Mouse (Mus musculus) large intestine, adult 2 months (tissue): Measurements from ENCODE around the gene Zfp568. TPM values are rescaled to one million over a fixed set of nuclear protein-coding genes. Genes with fewer than 3 reads are reported as not detected.
A peak's percentile ranks its signal among the peaks of the same experiment; 100 is the strongest.

Experiments
- DNase-seq: peaks from one replicate; pipeline ENCODE4 v3.0.0-alpha.2; 2012; ENCODE audit warnings: low read depth, low spot score
- WGBS: fragments of 180-500 bp; shearing (Covaris S2); methylation state at CpG from one replicate; pipeline ENCODE4 v1.1.7; 2018; 5-methylcytosine and 5-hydroxymethylcytosine counted together
- polyA plus RNA-seq: library from polyadenylated mRNA; depleted of rRNA; stranded (reverse); fragments of >200 nt; gene quantifications from 2 replicates; pipeline ENCODE4 v1.2.3, GENCODE M21; 2012

Zfp568 gene
- polyA plus RNA-seq, 1 experiment: 4.1 TPM

DNA sequence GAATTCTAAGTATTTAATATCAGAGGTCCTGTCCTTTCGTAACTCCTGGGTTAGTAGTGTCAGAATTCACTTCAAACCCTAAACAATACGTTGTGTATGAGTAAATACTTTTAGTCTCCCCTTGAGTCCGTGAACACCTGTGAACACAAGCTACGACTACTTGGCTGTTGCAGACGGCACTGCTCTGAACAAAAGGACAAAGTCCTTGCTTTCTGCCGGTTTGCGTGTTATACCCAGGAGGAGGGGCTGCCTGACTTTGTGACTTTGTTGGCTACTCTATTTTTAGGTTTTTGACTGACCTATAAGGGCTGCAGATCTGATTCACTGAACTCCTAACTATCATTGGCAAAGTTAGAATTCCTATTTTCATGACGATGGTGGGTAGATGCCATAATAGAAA lies 2.3 kb downstream of the Zfp568 start:
- no peak for DNase-seq
- 48% methylated on average over 8 of the region's 8 CpGs for WGBS

DNA sequence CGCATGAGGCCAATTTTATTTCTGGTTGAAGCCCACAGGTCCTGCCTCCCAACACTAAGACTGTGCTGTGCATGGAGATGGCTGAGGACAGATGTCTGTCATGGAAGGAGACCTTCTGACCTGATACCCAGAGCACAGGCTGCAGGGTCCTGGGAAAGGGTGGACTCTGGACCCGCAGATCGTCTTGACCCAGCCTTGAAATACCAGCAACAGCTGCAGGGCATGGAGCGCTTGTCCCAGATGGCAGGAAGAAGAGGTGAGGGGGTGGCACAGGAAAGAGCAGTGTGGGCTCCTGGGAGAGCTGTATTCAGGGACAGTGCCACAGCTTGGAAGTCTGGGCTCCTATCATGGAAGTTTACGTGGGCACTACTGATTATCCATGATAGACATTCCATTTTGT lies 3.8 kb downstream of the Zfp568 start:
- 79% methylated on average over 5 of the region's 5 CpGs for WGBS

DNA sequence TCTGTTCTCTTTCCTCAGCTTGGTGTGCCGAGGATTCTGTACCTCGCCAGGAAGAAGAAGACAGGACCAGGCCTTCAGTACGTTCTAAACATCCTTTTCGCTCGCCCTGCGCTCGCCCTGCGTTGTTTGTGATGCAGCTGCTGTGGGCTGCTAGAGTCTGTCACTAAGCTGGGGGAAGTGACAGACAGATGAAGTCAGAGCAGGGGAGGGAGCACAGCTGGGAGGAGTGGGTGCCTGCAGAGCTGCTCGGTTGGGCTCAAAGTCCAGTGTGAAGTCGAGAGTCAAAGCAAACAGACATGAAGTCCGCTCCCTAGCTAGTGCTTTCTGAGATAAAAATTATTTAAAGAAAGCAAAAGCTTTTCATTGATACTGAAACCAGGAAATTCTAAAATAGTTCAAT lies 5.3 kb downstream of the Zfp568 start:
- WGBS: 33% methylated on average over 11 of the region's 11 CpGs
- DNase-seq: peak; percentile 32

More for the DNA sequence above, 3.8 kb downstream of the Zfp568 start:
- no peak for DNase-seq

DNA sequence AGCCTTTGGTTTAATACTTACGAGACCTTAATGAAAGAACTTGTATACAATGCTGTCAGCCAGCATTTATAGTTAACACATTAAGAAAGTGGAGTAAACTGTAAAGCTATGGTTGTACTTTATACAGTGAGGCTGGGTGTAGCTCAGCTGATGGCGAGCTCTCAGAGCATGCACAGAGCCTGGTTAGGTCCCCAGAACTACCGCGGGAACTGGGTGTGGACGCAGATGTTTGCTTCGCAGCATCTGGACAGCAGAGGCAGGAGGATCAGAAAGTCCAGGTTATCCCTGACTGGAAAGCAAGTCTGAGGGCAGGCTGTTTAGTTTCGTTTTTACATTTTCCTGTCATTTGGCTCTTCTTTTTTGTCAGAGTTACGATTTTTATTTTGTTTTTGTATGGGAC lies 8.9 kb downstream of the Zfp568 start:
- WGBS: 86% methylated on average over 8 of the region's 8 CpGs
- DNase-seq: no peak

DNA sequence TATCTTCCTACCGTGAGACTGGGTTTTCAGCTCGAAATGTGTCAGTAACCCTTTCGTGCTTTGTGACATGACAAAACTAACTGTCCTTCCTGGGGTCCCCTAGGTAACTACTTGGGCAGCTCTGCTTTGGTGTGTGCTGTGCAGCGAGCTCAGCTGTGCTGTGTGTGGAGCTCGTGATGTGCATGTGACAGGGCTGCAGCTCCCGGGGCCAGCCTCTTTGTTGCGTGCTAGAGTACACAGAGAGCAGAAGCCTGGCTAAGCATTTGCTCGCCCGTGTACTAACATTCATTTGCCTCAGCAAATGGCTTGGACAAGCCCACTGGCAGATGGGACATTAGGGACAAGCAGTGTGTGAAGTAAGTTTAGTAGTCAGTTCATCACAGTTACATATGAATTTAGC lies 9.6 kb downstream of the Zfp568 start:
- DNase-seq: no peak
- 96% methylated on average over 9 of the region's 9 CpGs for WGBS

DNA sequence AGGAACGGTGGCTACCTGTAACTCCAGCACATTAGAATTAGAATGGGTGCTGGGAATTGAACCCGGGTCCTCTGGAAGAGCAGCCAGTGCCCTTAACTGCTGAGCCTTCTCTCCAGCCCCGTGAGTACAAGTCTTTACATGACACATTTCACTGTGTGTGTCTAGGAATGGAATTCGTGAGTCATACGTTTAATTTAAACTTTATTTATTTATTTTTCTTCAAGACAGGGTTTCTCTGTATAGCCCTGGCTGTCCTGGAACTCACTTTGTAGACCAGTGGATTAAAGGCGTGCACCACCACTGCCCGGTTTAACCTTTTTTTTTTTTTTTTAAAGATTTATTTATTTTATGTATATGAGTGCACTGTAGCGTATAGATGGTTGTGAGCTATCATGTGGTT lies 11.4 kb downstream of the Zfp568 start:
- no peak for DNase-seq
- WGBS: 79% methylated on average over 8 of the region's 8 CpGs

DNA sequence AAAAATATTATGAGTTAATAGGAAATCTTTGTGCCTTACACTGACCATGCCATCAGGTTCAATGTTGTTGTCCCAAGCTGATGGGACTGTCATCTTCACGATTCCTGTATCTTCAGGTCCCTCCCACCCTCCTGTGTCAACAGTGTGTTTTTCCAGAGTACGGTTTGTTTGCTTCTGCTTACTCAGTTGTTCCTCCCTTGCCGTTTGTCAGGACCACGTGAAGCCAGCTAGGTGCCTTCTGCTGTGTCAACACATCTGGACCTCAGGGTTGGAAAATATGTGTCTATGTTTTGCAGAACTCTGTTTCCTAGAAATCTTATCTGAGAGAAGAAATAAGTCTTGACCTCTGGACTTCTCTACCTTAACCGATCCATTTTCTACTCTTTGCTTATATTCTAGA lies 16.8 kb downstream of the Zfp568 start:
- no peak for DNase-seq
- WGBS: 33% methylated on average over 5 of the region's 5 CpGs

DNA sequence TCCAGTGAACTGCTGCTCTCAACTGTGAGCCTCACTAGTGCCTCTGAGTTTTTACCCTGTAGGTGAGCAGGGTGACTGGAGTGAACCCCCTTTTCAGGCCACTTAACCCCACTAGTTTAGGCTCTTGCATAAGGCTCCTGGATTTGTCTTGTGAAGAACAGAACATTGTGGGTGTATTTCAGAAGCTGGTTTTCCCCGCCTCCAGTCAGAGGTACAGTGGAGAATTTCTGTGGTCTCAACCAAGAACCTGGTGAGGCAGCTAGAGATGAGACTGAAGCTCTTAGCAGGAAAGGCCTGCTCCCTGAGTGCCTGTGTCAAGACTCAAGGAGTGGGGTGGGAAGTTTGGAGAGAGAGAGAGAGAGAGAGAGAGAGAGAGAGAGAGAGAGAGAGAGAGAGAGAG lies 23.8 kb downstream of the Zfp568 start:
- DNase-seq: no peak
- 89% methylated on average over 1 of the region's 1 CpGs for WGBS

DNA sequence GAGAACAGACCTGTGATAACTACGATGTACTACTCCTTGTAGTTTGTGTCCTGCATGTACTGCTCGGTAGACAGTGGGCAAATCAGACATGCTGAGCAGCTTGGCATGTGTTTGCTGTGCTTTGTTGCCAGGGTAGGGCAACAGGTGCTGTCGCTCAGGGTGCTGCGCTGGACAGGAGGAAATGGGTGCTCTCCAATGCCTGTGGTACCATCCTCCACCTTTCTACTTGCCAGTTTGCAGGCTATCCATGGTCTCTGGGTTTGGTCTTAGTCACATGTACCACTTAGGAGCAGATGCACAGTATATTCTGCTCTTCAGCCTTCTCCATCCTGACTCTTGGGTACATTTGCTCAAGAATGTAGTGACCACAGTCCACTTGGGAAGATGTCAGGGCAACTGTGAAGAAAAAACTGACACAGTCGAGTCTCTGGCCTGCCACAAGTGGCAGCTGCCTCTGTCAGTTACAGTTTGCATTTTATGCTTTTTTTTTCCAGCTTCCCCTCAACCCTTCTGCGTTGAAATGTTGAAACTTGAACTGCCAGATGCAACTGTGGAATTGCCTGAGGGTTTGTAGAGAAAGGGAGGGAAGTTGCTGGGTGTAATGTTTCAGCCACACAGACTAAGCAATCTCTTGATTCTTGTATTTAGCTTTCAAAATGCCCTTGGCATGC lies 24.4 kb downstream of the Zfp568 start:
- no peak for DNase-seq
- WGBS: 75% methylated on average over 6 of the region's 6 CpGs

DNA sequence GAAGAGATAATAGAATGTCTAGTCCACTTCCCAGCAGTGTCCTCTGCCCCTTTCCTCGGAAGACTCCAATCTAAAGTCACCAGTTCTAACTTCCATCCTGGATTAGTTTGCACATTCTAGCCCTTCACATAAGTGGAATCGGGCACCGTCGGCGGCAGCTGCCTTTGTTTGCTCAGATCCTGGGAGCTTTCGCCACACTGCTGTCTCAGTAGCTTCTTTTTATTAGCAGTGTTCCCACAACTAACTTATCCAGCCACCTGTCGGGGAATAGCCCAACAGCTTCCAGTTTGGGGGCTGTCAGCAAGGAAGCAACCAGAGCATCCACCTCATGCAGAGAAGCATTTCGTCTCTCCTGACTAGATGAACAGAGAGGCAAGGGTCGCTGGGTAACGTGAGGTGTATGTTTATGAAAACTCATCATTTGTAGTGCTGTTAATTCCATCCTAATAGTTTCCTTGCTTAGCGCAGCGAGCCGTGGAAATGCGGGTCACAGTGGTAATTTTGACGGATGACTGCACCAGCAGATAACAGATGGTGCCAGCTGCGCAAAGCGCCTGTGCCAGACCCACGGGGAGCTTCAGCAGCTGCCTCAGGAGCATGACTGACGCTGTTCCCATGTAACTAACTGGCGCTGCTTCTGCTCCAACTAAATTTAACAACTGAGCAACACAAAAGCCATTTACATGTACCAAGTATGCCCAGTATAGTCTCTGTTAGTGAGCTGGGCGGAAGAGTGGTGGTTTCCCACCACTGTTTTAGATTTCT lies 25.7 kb downstream of the Zfp568 start:
- no peak for DNase-seq
- 62% methylated on average over 21 of the region's 21 CpGs for WGBS

DNA sequence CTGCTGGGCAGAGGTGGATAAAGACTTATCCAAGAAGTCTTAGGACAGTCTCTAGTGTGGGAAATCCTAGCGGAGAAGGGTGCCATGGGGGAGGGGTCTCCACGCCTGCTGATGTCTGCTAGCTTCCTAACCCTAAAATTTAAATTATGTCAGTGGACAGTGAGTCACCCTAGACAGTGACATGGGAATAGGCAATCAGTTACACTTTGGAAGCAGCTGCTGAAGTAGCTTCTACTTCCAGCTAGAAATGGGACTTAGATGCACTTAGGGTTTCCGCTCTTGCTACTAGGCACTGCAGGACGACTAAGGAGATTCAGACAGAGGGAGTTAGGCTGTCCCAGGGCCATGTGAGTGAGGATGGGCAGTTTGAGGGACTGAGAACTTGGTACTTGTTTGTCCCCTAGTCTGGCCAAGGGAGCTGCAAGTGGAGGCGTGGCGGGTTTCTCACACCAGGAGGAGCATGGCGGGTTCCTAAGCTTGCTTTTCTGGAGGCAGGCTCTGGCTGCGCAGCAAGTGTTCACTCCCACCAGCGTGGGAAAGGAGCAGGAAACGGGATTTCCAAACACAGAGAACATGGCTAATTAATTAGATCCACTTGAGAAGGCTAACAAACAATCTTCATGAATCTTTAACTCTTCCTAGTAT lies 26.9 kb downstream of the Zfp568 start:
- no peak for DNase-seq
- 82% methylated on average over 10 of the region's 10 CpGs for WGBS

DNA sequence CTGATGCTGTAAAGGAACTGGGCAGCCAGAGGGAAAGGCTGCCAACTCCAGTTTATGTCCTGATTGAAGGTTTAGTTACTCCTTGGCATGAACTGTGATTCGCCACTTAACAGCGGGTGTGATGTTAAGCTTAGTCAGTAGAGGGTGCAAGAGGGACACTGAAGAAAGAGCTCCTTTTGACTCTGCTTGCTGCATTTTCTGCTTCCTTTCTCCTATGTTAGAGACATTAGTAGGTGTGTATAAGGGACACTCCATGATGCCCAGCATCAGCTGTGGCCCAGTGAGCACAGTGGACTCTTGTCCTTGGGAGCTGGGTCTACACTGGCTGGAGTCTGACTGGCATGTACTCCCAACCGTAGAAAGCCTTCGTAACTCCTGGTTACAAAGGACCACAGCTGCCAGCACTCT lies 29.2 kb downstream of the Zfp568 start:
- peak; percentile 47 for DNase-seq
- WGBS: 53% methylated on average over 4 of the region's 4 CpGs

DNA sequence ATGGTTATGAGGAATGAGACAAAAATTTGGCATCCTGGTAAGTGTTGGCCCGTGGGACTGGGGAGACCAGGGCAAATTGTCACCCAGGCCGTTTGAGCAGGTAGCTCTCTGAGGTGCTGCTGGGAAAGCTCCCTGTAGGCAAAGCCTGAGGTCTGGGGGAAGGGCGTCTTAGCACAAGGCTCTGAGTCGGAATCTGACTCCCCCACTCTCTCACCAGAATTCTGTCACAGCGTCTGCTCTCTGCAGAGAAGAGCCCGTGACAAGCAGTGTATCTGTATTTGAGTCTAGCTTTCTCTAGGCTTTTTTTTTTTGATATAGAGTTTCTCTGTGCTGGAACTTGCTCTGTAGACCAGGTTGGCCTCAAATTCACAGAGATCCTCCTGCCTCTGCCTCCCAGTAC lies 33.5 kb downstream of the Zfp568 start:
- DNase-seq: no peak
- 95% methylated on average over 6 of the region's 6 CpGs for WGBS

DNA sequence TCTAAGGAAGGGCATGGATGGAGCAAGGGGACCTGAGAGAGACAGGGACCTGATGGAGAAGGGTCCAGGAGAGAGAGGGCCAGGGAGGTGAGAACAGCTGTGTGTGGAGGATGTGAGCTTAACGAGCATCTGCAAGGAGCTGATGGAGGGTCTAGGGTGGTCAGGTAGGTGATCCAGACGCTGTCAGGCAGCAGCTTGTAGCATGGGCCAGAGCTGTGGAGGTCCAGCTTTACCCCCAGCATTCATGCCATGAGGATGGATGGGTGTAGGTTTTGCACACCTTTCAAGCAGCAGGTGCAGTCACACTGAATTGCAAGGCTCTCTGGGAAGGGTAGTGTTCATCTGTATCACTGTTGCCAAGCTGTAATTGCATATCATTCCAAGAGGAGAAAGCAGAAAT lies 35.8 kb downstream of the Zfp568 start:
- WGBS: 92% methylated on average over 2 of the region's 2 CpGs

DNA sequence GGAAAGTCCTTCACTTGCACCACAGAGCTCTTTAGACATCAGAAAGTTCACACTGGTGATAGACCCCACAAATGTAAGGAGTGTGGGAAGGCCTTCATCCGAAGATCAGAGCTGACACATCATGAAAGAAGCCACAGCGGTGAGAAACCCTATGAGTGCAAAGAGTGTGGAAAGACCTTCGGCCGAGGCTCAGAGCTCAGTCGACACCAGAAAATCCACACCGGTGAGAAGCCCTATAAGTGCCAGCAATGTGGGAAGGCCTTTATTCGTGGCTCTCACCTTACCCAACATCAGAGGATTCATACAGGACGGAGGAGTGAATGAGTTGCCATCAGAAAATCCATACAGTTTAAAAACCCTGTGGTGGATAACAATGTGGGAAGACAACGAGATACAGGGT lies 39.6 kb downstream of the Zfp568 start:
- WGBS: 94% methylated on average over 9 of the region's 9 CpGs
- DNase-seq: no peak

More for the DNA sequence above, 35.8 kb downstream of the Zfp568 start:
- no peak for DNase-seq

DNA sequence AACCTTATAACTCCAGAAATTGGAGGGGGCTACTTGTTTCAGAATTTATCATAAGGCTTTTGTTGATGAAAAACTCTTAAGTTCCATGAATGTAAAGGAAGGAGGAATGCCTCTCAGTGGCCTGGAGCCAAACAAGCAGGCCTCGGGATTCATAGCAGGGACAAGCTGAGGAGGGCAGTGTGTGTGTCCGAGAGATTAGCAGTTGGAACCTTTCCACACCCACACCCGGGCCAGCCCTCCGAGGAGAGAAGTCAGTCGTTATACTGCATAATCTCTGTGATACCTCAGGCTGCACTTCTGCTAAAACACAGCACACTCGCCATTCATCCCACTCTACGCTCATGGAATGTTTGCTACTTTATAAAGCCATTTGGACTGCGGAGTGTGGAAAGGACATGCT lies 40.0 kb downstream of the Zfp568 start:
- 68% methylated on average over 8 of the region's 8 CpGs for WGBS
- no peak for DNase-seq

DNA sequence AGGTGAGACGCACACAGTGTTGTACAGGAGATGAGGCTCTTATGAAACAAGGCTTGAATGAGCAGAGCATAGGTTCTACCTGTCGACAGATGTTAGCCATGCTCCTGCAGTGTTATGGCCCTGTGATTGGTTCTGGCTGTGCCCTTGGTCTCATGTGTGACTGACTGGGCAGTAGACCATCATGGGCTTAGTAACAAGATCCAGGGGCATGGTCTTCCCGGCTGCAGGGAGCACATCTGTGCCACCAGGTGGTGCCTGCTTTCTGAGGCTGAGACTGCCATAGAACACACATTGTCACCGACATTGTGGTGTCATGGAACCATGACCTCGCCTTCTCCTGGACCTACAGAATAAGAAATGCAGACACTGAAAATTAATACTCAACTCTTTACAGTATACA lies 41.6 kb downstream of the Zfp568 start:
- DNase-seq: no peak
- 74% methylated on average over 5 of the region's 5 CpGs for WGBS

DNA sequence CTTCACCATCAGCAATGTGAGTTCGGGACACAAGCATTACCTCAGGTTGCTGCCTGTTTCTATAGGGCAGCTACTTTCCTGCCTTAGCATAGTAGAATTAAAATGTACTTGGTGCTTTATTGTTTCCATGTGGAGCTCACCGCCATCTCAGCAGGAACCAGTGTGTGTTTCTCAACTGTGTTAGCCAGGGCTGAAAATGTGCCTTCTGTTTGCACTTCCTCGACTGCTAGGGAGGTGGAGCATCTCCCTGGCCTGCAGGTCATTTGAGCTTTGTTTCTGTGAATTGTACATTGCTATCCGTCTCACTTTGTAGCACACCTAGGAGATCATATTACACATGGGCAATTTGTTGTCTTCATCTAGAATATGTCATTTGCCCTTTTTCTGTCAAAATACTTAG lies 43.6 kb downstream of the Zfp568 start:
- no peak for DNase-seq
- 68% methylated on average over 4 of the region's 4 CpGs for WGBS

DNA sequence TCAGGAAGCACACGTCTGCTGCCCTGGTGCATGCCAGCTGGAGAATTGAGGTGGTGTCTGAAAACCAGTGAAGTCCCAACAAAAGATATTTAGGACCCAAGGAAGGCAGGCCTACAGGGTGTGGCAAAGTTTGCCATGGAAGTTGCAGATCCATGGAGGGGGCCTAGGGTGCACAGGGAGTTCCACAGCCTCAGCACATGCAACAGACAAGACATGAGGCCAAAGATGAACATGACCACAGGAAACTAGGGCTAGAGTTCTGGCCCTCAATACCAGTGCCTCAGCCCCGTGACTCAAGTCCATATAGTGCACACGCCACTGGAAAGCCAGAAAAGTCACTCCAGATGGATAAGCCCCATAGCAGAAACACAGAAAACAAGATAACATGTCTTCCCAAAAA lies 44.8 kb downstream of the Zfp568 start:
- no peak for DNase-seq
- 89% methylated on average over 3 of the region's 3 CpGs for WGBS

DNA sequence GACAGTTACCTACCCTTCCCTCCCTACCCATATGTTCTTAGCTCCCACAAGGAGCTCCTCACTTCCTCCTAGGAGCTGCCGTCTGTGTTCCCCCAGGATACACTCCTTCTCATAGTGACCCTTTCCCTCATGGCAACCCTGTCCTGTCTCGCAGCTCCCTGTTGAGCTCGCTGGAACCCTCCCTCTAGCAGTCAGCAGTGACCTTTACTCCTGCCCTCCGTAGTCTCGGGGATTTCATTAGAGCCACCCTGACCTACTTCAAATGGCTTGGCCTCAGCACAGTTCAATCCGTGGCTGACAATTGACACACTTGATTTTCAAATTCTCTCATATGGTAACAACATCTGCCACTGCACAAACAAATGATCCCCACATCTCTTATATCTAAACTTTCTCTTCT lies 46.9 kb downstream of the Zfp568 start:
- 11% methylated on average over 6 of the region's 6 CpGs for WGBS
- DNase-seq: no peak

DNA sequence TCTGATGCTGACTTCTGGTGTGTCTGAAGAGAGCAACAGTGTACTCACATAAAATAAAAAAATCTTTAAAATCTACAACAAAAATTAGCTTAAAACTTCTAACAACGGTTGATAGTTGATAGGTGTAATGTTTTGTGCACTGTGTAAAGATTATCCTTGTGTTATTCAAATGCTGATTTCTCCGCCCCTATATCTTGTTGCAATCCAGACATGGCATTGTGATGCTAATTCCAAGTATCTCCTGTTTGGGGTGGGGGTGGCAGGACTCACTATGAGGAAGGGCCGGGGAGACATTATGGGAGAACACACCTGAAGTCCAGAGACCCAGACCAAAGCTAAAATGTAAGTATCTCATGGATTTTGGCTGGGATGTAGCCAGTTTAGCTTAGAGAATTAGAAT lies 47.6 kb downstream of the Zfp568 start:
- 91% methylated on average over 3 of the region's 3 CpGs for WGBS

More for the DNA sequence above, 47.6 kb downstream of the Zfp568 start:
- no peak for DNase-seq
